Mouse (Mus musculus): ENCODE data around the gene Pitx2. TPM values are rescaled to one million over a fixed set of nuclear protein-coding genes. Genes with fewer than 3 reads are reported as not detected.

Pitx2 gene
- total and polyA plus RNA-seq, 3 experiments = 0.27 TPM; not detected in 2

- H3K27me3 ChIP-seq (ENCODE audit: insufficient read depth, low read length) = no peaks in the 10 kb centered on the region
- no peaks in the 10 kb centered on the region for H3K4me1 ChIP-seq (ENCODE audit: insufficient read depth, low read depth, low read length)
- DNase-seq (ENCODE audit: low spot score) (no peak), ATAC-seq (ENCODE audit: extremely low read depth, insufficient number of reproducible peaks, low FRiP score, poor library complexity, severe bottlenecking) (no peak)
- no peak for TF ChIP-seq POLR2AphosphoS5 (IDR thresholded peaks at IDR 0.05; ENCODE audit: insufficient replicate concordance, low read depth, low read length)
- TF ChIP-seq TAL1 (conservative IDR thresholded peaks at IDR 0.05; ENCODE audit: low read depth, low read length) = no peak
- TF ChIP-seq GATA1 (IDR thresholded peaks at IDR 0.05; ENCODE audit: borderline replicate concordance, low read length) = no peak
- TF ChIP-seq CTCF (IDR thresholded peaks at IDR 0.05; ENCODE audit: low read depth, low read length) = no peak
- no peak for TF ChIP-seq GATA2 (IDR thresholded peaks at IDR 0.05; ENCODE audit: borderline replicate concordance, low read depth, low read length)
- H3K4me3 ChIP-seq (ENCODE audit: low read depth, low read length) = no peak overlapping the region
- peaks cover 60% of the 10 kb centered on the region for H3K9me3 ChIP-seq (replicated peaks)
- H3K36me3 ChIP-seq (replicated peaks) = no peaks in the 10 kb centered on the region
Measured at GRCm38 (mm10) chr3:129222448-129223290, 23.0 kb downstream of the Pitx2 start.

GRCm38 (mm10) chr3:129223401-129223800 is 23.7 kb downstream of the Pitx2 start:
- TF ChIP-seq POLR2AphosphoS5 (IDR thresholded peaks at IDR 0.05; ENCODE audit: insufficient replicate concordance, low read depth, low read length) (no peak), CTCF (IDR thresholded peaks at IDR 0.05; ENCODE audit: low read depth, low read length) (no peak), GATA2 (IDR thresholded peaks at IDR 0.05; ENCODE audit: borderline replicate concordance, low read depth, low read length) (no peak), GATA1 (IDR thresholded peaks at IDR 0.05; ENCODE audit: borderline replicate concordance, low read length) (no peak), TAL1 (conservative IDR thresholded peaks at IDR 0.05; ENCODE audit: low read depth, low read length) (no peak)
- Histone ChIP-seq H3K27me3 (ENCODE audit: insufficient read depth, low read length) (no peaks in the 10 kb centered on the region), H3K9me3 (replicated peaks) (peaks cover 53% of the 10 kb centered on the region), H3K36me3 (replicated peaks) (no peaks in the 10 kb centered on the region), H3K4me1 (ENCODE audit: insufficient read depth, low read depth, low read length) (no peaks in the 10 kb centered on the region), H3K4me3 (ENCODE audit: low read depth, low read length) (no peak overlapping the region)
- DNase-seq (ENCODE audit: low spot score) (no peak), ATAC-seq (ENCODE audit: extremely low read depth, insufficient number of reproducible peaks, low FRiP score, poor library complexity, severe bottlenecking) (no peak)

GRCm38 (mm10) chr3:129223964-129224805 is 24.5 kb downstream of the Pitx2 start:
- Histone ChIP-seq H3K9me3 (replicated peaks) (peaks cover 47% of the 10 kb centered on the region), H3K4me1 (ENCODE audit: insufficient read depth, low read depth, low read length) (no peaks in the 10 kb centered on the region), H3K36me3 (replicated peaks) (no peaks in the 10 kb centered on the region), H3K27me3 (ENCODE audit: insufficient read depth, low read length) (no peaks in the 10 kb centered on the region), H3K4me3 (ENCODE audit: low read depth, low read length) (no peak overlapping the region)
- TF ChIP-seq TAL1 (conservative IDR thresholded peaks at IDR 0.05; ENCODE audit: low read depth, low read length) (no peak), POLR2AphosphoS5 (IDR thresholded peaks at IDR 0.05; ENCODE audit: insufficient replicate concordance, low read depth, low read length) (no peak), GATA1 (IDR thresholded peaks at IDR 0.05; ENCODE audit: borderline replicate concordance, low read length) (no peak), GATA2 (IDR thresholded peaks at IDR 0.05; ENCODE audit: borderline replicate concordance, low read depth, low read length) (no peak), CTCF (IDR thresholded peaks at IDR 0.05; ENCODE audit: low read depth, low read length) (no peak)
- no peak for DNase-seq (ENCODE audit: low spot score)
- ATAC-seq (ENCODE audit: extremely low read depth, insufficient number of reproducible peaks, low FRiP score, poor library complexity, severe bottlenecking) = no peak

GRCm38 (mm10) chr3:129224806-129225576 is 25.3 kb downstream of the Pitx2 start:
- no peaks in the 10 kb centered on the region for H3K36me3 ChIP-seq (replicated peaks)
- H3K4me3 ChIP-seq (ENCODE audit: low read depth, low read length) = no peak overlapping the region; the same call in 1 of the 2 replicates
- no peak for TF ChIP-seq POLR2AphosphoS5 (IDR thresholded peaks at IDR 0.05; ENCODE audit: insufficient replicate concordance, low read depth, low read length)
- TF ChIP-seq CTCF (IDR thresholded peaks at IDR 0.05; ENCODE audit: low read depth, low read length) = no peak
- TF ChIP-seq GATA1 (IDR thresholded peaks at IDR 0.05; ENCODE audit: borderline replicate concordance, low read length) = no peak
- TF ChIP-seq GATA2 (IDR thresholded peaks at IDR 0.05; ENCODE audit: borderline replicate concordance, low read depth, low read length) = no peak
- TF ChIP-seq TAL1 (conservative IDR thresholded peaks at IDR 0.05; ENCODE audit: low read depth, low read length) = no peak
- H3K9me3 ChIP-seq (replicated peaks) = peaks cover 47% of the 10 kb centered on the region
- no peaks in the 10 kb centered on the region for H3K4me1 ChIP-seq (ENCODE audit: insufficient read depth, low read depth, low read length)
- ATAC-seq (ENCODE audit: extremely low read depth, insufficient number of reproducible peaks, low FRiP score, poor library complexity, severe bottlenecking) (no peak), DNase-seq (ENCODE audit: low spot score) (no peak)
- H3K27me3 ChIP-seq (ENCODE audit: insufficient read depth, low read length) = no peaks in the 10 kb centered on the region

- no peak overlapping the region for H3K4me3 ChIP-seq (ENCODE audit: low read depth, low read length)
- H3K27me3 ChIP-seq (ENCODE audit: insufficient read depth, low read length) = no peaks in the 10 kb centered on the region
Measured at GRCm38 (mm10) chr3:129225577-129226289, 26.1 kb downstream of the Pitx2 start.

More at GRCm38 (mm10) chr3:129225577-129226289, 26.1 kb downstream of the Pitx2 start:
- no peak for ATAC-seq (ENCODE audit: extremely low read depth, insufficient number of reproducible peaks, low FRiP score, poor library complexity, severe bottlenecking)
- H3K4me1 ChIP-seq (ENCODE audit: insufficient read depth, low read depth, low read length) = no peaks in the 10 kb centered on the region
- H3K9me3 ChIP-seq (replicated peaks) = peaks cover 49% of the 10 kb centered on the region
- H3K36me3 ChIP-seq (replicated peaks) = no peaks in the 10 kb centered on the region
- no peak for TF ChIP-seq CTCF (IDR thresholded peaks at IDR 0.05; ENCODE audit: low read depth, low read length)
- TF ChIP-seq GATA1 (IDR thresholded peaks at IDR 0.05; ENCODE audit: borderline replicate concordance, low read length) = no peak
- TF ChIP-seq GATA2 (IDR thresholded peaks at IDR 0.05; ENCODE audit: borderline replicate concordance, low read depth, low read length) = no peak
- no peak for TF ChIP-seq TAL1 (conservative IDR thresholded peaks at IDR 0.05; ENCODE audit: low read depth, low read length)
- TF ChIP-seq POLR2AphosphoS5 (IDR thresholded peaks at IDR 0.05; ENCODE audit: insufficient replicate concordance, low read depth, low read length) = no peak
- no peak for DNase-seq (ENCODE audit: low spot score)

All from G1E (cell line).